Mouse (Mus musculus) embryo, embryonic 11.5 days (tissue): Measurements from ENCODE around the gene Olfr353.

Experiments used
- DNase-seq: peaks from one replicate; pipeline ENCODE4 v3.0.0-alpha.2; 2012; ENCODE audit warnings: low read depth, low spot score

Olfr353 gene

GRCm38 (mm10) chr2:36892836-36893235 is at the start of gene Olfr353:
Gene Olfr353 (minus strand): TSS chr2:36892936.
- no peak for DNase-seq

- no peak for DNase-seq
Measured at GRCm38 (mm10) chr2:36936821-36937220, 44.1 kb upstream of the Olfr353 start, which contains the start of gene Olfr356. Gene Olfr356 (plus strand): TSS chr2:36937121.

- no peak for DNase-seq
Measured at GRCm38 (mm10) chr2:36928797-36929196, 36.1 kb upstream of the Olfr353 start, which contains the start of gene Olfr355. Gene Olfr355 (minus strand): TSS chr2:36928897.

- DNase-seq = no peak
Measured at GRCm38 (mm10) chr2:36905380-36905779, 12.6 kb upstream of the Olfr353 start, which contains the start of gene Olfr354. Gene Olfr354 (plus strand): TSS chr2:36905680.

GRCm38 (mm10) chr2:36897114-36897513 is 4.4 kb upstream of the Olfr353 start:
- no peak for DNase-seq

GRCm38 (mm10) chr2:36868160-36868559 is 24.6 kb downstream of the Olfr353 start, which contains the start of gene Olfr352:
Gene Olfr352 (plus strand): TSS chr2:36868460.
- DNase-seq = no peak

- DNase-seq = no peak
Measured at GRCm38 (mm10) chr2:36862560-36862959, 30.2 kb downstream of the Olfr353 start, which contains the start of gene Olfr351. Gene Olfr351 (minus strand): TSS chr2:36862660.

- no peak for DNase-seq
Measured at GRCm38 (mm10) chr2:36846010-36846409, 46.7 kb downstream of the Olfr353 start, which contains the start of gene Olfr350. Gene Olfr350 (plus strand): TSS chr2:36846310.
